Mouse (Mus musculus) adrenal gland, postnatal 25 days (tissue): ENCODE data around the gene Mif. TPM values are rescaled to one million over a fixed set of nuclear protein-coding genes. Genes with fewer than 3 reads are reported as not detected.
"Not testable (repeated sequence)": the region's sequence is repeated elsewhere in the genome, so short reads cannot be mapped to it uniquely, and the experiment has no call there.

Experiments used
- DNase-seq: peaks from one replicate; pipeline ENCODE4 v3.0.0; 2021; ENCODE audit warnings: mixed read lengths
- total RNA-seq: library from RNA; stranded (reverse); gene quantifications from 2 replicates; pipeline ENCODE4 v1.2.3, GENCODE M21; 2021

Gene Mif
- total RNA-seq, 1 experiment from 2014 or later, result 287 TPM

GRCm38 (mm10) chr10:75872915-75873542 lies 13.0 kb upstream of the Mif start:
- peak; percentile 84 for DNase-seq

- DNase-seq, result no peak
These were observed 12.2 kb upstream of the Mif start for GRCm38 (mm10) chr10:75872025-75872914.

GRCm38 (mm10) chr10:75861587-75861986 lies 1.5 kb upstream of the Mif start:
- no peak for DNase-seq

GRCm38 (mm10) chr10:75860746-75861145 lies 706 bp upstream of the Mif start:
- no peak for DNase-seq

- DNase-seq, result no peak
These were observed 813 bp downstream of the Mif start for GRCm38 (mm10) chr10:75859107-75859746.

- DNase-seq, result no peak
These were observed 2.4 kb downstream of the Mif start for GRCm38 (mm10) chr10:75857598-75857997.

- DNase-seq, result no peak
These were observed 3.1 kb downstream of the Mif start for GRCm38 (mm10) chr10:75856976-75857375.

- DNase-seq, result no peak
These were observed 3.7 kb downstream of the Mif start for GRCm38 (mm10) chr10:75856155-75856907.

- no peak for DNase-seq
These were observed 4.5 kb downstream of the Mif start for GRCm38 (mm10) chr10:75855416-75855981.

GRCm38 (mm10) chr10:75854791-75855190 lies 5.2 kb downstream of the Mif start:
- DNase-seq, result no peak

GRCm38 (mm10) chr10:75854096-75854495 lies 5.9 kb downstream of the Mif start:
- no peak for DNase-seq

- DNase-seq, result peak; percentile 77
These were observed 6.6 kb downstream of the Mif start for GRCm38 (mm10) chr10:75853452-75853851.

- no peak for DNase-seq
These were observed 7.4 kb downstream of the Mif start for GRCm38 (mm10) chr10:75852539-75853125.

GRCm38 (mm10) chr10:75851681-75852080 lies 8.4 kb downstream of the Mif start:
- DNase-seq, result no peak

- DNase-seq, result no peak
These were observed 9.0 kb downstream of the Mif start for GRCm38 (mm10) chr10:75851076-75851475.

- no peak for DNase-seq
These were observed 11.7 kb downstream of the Mif start for GRCm38 (mm10) chr10:75848382-75848781.

GRCm38 (mm10) chr10:75845306-75845930 lies 14.6 kb downstream of the Mif start:
- no peak for DNase-seq

GRCm38 (mm10) chr10:75844800-75845199 lies 15.2 kb downstream of the Mif start:
- DNase-seq, result no peak

GRCm38 (mm10) chr10:75843898-75844297 lies 16.1 kb downstream of the Mif start:
- DNase-seq, result not testable (repeated sequence)

- DNase-seq, result no peak
These were observed 20.9 kb downstream of the Mif start for GRCm38 (mm10) chr10:75839092-75839491.

- peak; percentile 92 for DNase-seq
These were observed 22.7 kb downstream of the Mif start, which contains the start of gene Gstt2 for GRCm38 (mm10) chr10:75837248-75837759. TSS of gene Gstt2 (minus strand) at chr10:75837424.
